Mouse (Mus musculus) C2C12 (cell line): ENCODE data around the gene Tmppe.

Experiments
- CTCF ChIP-seq: IDR thresholded peaks from one replicate; pipeline ENCODE4 v1.5.1; 2011; ENCODE audit not compliant: control insufficient read depth, insufficient read depth, insufficient read length
- FOSL1 ChIP-seq: IDR thresholded peaks from one replicate; pipeline ENCODE4 v1.8.0; 2011; ENCODE audit warnings: mild to moderate bottlenecking, low read length; ENCODE audit not compliant: poor library complexity, insufficient read depth, severe bottlenecking
- USF1 ChIP-seq: IDR thresholded peaks from one replicate; pipeline ENCODE4 v1.6.1; 2011; ENCODE audit warnings: low read depth, mild to moderate bottlenecking, control low read depth, moderate library complexity

- no peak for TF ChIP-seq CTCF
- no peak for TF ChIP-seq USF1
- no peak for TF ChIP-seq FOSL1
Observed at GRCm38 (mm10) chr9:114394677-114395076, 6.2 kb upstream of the Tmppe start.
